Mouse (Mus musculus) testis, postnatal 10 days (tissue): ENCODE results near the gene Psmd4.
"Not testable (repeated sequence)": the region's sequence is repeated elsewhere in the genome, so short reads cannot be mapped to it uniquely, and the experiment has no call there.

Experiments
- DNase-seq: peaks from one replicate; pipeline ENCODE4 v3.0.0; 2021; ENCODE audit warnings: low spot score

Gene Psmd4

GRCm38 (mm10) chr3:95042166-95042837, at the start of gene Psmd4:
Gene Psmd4, minus strand, starts transcription at chr3:95042614.
- peak; percentile 97 for DNase-seq

- no peak for DNase-seq
These were observed 45.7 kb upstream of the Psmd4 start for GRCm38 (mm10) chr3:95088071-95088470.

- DNase-seq, result peak; percentile 56
These were observed 29.2 kb upstream of the Psmd4 start for GRCm38 (mm10) chr3:95071606-95072005.

- DNase-seq, result no peak
These were observed 24.2 kb upstream of the Psmd4 start for GRCm38 (mm10) chr3:95066570-95066969.

- no peak for DNase-seq
These were observed 23.7 kb upstream of the Psmd4 start for GRCm38 (mm10) chr3:95066095-95066494.

GRCm38 (mm10) chr3:95065553-95065952, 23.1 kb upstream of the Psmd4 start:
- DNase-seq, result no peak

GRCm38 (mm10) chr3:95063741-95064140, 21.3 kb upstream of the Psmd4 start:
- DNase-seq, result no peak

- DNase-seq, result no peak
These were observed 15.7 kb upstream of the Psmd4 start for GRCm38 (mm10) chr3:95058078-95058477.

GRCm38 (mm10) chr3:95056275-95056674, 13.9 kb upstream of the Psmd4 start:
- no peak for DNase-seq

- DNase-seq, result peak; percentile 75
These were observed 12.3 kb upstream of the Psmd4 start for GRCm38 (mm10) chr3:95054481-95055260.

GRCm38 (mm10) chr3:95053701-95054100, 11.3 kb upstream of the Psmd4 start:
- DNase-seq, result no peak

GRCm38 (mm10) chr3:95052959-95053358, 10.5 kb upstream of the Psmd4 start:
- peak; percentile 56 for DNase-seq

- no peak for DNase-seq
These were observed 5.5 kb upstream of the Psmd4 start for GRCm38 (mm10) chr3:95047914-95048313.

- DNase-seq, result peak; percentile 48
These were observed 4.1 kb upstream of the Psmd4 start for GRCm38 (mm10) chr3:95046462-95047057.

- DNase-seq, result no peak
These were observed 837 bp upstream of the Psmd4 start for GRCm38 (mm10) chr3:95043251-95043650.

- no peak for DNase-seq
These were observed 420 bp upstream of the Psmd4 start for GRCm38 (mm10) chr3:95042838-95043229.

GRCm38 (mm10) chr3:95041625-95042024, 789 bp downstream of the Psmd4 start:
- no peak for DNase-seq

- DNase-seq, result no peak
These were observed 12.5 kb downstream of the Psmd4 start for GRCm38 (mm10) chr3:95029953-95030352.

GRCm38 (mm10) chr3:95029291-95029827, 13.1 kb downstream of the Psmd4 start:
- DNase-seq, result not testable (repeated sequence)

- DNase-seq, result no peak
These were observed 13.8 kb downstream of the Psmd4 start for GRCm38 (mm10) chr3:95028603-95029002.

GRCm38 (mm10) chr3:95027701-95028100, 14.7 kb downstream of the Psmd4 start:
- DNase-seq, result no peak

- no peak for DNase-seq
These were observed 15.3 kb downstream of the Psmd4 start for GRCm38 (mm10) chr3:95027057-95027645.
